Mouse (Mus musculus) E14TG2a.4 (cell line): Measurements from ENCODE around the gene Inca1.

Experiments
- CTCF ChIP-seq: conservative IDR thresholded peaks from 2 replicates; pipeline ENCODE4 v1.5.1; 2014; ENCODE audit warnings: low read length
- NANOG ChIP-seq: IDR thresholded peaks from 2 replicates; pipeline ENCODE4 v1.6.1; 2014; ENCODE audit warnings: borderline replicate concordance, low read length, mixed read lengths

DNA sequence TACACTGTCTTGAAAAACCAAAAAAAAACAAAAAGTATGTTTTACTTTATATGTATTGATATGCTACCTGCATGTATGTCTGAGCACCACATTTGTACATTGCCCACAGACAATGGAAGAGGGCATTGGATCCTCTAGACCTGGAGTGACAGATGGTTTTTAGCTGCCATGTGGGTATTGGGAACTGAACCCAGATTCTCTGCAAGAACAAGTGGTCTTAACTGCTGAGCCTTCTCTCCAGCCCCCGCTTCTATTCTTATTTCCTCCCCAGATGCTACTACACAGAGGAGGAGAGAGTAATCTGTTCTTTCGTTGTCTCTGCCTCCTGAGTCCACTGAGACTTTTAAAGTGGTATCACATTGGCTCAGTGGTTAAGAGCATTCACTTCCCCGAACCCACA, 6.5 kb downstream of the Inca1 start:
- TF ChIP-seq CTCF (no peak), NANOG (no peak)
